Mouse (Mus musculus): ENCODE data around the gene Rps3a1.

Gene Rps3a1

DNA sequence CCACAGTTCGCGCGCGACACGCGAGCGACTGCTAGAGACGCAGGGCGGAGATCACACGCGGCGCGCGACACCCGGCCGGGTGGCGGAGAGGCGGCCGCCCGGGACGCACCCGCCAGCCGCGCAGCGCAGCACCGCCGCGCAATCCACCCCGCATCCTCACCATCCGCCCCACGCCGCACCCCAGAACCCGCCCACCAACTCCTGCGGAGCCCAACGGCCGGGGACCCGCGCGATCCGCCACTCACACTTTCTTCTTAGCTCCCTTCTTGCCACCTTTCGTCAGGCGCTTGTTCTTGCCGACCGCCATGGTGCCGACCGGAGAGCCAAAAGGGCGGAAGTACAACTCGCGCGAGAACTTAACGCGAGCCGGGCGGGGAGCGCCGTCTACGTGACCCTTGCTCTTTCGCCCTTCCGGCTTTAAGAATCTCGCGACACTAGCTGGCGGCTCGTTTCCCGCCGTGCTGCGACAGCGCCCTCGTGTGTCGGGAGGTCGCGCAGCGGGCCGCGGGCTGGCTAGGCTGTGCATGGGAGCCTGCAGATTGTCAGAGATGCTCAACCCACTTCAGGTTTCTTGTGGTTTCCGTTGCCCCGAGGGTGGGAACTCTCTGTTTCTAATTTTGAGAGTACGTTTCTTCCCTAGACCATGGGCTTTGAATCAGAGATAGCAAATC is at the start of gene Rps3a1:
TSS of gene Rps3a1 (minus strand) at position 440 of the 671 bp plus-strand sequence.
- peak; percentile 99 to 100 for DNase-seq (ENCODE audit: low spot score in 2 of 2)

DNA sequence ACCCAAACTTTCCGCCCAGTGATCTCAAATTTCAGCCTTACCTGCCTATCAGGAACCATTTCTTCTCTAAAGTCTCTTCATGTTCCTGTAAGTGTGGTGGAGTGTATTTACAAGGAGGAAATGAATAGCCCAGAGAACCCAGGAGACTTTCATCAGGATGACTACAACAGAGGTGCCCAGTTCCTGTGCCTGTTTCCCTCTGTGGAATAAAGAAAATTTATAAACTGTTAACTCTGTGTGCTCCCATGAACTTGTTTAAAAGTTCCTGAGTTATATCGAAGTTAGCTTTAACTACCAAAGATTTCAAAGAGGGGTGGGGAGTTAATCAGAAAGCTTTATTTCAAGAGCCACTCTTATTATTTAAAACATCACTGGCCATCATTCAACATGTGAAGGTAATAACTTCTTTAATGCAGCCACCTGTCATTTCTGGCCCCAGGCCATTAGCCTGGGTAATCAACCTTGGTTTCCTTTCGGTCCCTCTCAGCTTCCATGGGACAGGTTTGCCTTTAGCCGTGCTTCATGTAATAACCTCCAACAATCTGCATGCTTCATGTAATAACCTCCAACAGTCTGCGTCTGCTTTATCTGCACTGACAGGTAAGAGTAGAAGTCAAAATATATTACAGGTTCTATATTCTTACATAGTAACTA is 45.4 kb upstream of the Rps3a1 start:
- no peak for DNase-seq (ENCODE audit: low spot score in 2 of 2)

DNA sequence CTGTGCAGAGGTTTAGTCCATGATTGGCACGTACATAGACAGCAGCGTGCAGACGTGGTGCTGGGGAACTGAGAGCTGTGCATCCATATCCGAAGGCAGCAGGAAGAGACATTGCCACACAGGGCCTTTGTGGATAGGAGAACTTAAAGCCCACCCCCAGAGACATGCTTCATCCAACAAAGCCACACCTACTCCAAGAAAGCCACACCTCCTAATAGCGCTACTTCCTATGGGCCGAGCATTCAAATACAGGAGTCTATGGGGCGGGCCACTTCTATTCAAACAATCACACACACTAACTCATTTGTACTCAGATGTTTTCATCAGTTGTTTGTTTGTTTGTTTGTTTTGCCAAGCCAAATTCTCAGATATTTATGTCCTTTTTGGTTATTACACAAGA is 42.0 kb upstream of the Rps3a1 start:
- no peak for DNase-seq (ENCODE audit: low spot score in 2 of 2)

DNA sequence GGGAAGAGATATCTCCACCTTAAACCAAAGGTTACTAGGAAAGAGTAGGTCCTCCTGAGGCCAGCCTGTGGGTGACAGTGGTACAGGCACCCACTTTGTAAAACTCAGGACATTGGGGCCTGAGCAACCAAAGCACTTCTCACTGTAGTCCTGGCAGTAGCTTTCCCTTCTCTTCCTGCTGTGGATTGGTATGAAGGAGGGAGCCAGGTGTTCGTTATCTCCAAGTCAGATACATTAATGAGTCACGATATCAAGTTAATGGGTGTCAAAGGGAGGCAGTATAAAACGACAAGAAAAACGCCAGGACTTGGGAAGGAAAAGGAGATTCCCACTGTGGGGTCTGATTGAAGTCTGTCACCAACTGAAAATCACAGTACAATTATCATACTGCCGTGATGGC is 38.6 kb upstream of the Rps3a1 start:
- no peak for DNase-seq (ENCODE audit: low spot score in 2 of 2)

DNA sequence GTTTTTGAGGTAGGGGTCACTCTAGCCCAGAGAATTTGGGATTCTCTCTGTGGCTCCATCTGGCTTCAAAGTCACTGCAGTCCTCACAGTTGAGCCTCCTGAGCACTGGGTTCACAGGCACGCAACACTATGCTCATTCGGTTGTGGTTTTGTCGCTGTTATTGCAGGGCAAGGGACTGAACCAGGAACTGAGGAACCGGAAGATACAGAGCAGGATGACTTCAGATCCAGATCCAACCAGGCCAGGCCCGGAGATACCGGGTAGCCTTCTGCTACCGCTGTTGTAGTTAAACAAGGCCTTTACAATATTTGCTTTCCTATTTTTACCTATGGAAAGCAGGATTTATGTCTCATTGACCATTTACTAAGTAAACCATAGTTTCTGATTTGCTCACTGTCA is 37.2 kb upstream of the Rps3a1 start:
- DNase-seq (ENCODE audit: low spot score in 2 of 2): no peak

DNA sequence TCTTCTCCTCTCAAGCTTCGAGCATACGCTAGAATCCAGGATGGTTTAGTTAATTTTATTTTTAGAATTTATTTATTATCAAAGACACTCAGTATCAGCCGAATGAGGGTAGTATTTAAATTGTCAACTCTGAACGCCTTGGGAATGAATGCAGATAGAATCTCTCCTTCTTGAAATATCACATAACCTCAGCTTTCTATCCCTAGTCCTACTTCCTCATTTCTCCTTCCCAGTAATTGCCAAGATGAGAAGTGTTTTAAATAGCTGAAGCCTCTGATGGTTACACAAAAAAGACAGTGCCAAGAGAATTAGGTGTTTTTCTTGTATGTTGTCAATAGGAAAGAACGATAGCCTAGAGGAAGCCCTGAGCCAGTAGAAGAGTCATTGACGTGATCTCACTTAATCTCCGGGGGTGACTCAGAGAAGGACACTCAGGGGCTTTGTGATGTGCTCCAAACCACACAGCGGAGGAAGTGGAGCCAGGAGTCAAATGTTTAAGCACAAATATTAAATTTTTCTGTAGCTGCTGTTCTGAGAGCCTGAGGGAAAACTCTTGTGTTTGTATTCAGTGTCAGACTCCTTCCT is 26.4 kb upstream of the Rps3a1 start:
- no peak for DNase-seq (ENCODE audit: low spot score in 2 of 2)

DNA sequence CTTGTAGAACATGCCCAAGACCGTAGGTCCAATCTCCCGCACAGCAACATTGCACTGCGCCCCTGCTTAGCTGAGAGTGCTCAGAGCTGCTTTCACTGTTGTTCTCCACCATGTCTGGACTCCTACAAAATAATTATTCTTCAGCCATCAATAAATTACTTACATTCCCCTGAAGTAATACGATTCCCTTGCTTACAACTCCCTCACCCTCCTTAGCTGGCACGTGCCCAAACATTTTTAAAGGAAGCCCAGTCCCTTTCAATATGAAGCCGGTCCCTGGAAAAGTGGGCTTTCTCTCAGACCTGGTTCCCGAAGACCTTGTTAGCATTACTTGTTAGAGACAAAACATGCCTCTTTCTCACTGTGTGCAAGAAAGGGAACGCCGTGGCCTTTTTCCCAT is 7.0 kb upstream of the Rps3a1 start:
- DNase-seq (ENCODE audit: low spot score in 2 of 2): no peak

DNA sequence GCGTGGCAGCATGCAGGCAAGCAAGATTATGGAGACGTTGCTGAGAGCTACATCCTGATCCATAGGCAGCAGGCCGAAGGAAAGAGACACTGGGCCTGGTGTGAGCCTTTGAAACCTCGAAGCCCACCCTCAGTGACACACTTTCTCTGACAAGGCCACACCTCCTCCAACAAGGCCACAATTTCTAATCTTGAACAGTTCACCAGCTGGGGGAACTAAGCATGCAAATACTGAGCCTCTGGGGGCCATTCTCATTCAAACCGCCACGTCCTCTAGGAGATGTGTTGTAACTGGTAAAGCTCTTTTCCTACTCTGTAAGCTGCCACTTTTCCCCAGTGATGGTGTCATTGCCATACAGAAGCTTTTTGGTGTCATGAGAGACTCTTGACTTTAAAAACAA is 6.6 kb upstream of the Rps3a1 start:
- DNase-seq (ENCODE audit: low spot score in 2 of 2): peak in 1 of 2 experiments; percentile 26

DNA sequence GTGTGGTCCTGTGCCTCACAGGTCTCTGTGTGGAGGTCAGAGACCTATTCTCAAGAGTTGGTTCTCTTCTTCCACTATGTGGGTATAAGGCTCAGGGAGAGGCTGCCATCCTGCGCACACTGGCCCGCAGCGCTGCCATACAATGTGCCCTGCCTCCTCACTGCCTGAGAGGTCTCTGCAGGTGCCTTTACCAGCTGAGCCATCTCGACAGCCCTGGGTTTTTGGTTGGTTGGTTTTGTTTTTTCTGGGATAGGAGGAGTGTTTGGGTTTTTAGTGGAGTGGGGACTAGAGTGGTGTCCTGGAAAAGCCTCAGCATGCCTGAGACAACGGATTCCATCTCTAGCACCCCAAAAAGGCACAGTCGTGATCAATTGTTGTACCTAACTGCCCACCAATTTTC is 841 bp upstream of the Rps3a1 start:
- DNase-seq (ENCODE audit: low spot score in 2 of 2): peak in 1 of 2 experiments; percentile 25

DNA sequence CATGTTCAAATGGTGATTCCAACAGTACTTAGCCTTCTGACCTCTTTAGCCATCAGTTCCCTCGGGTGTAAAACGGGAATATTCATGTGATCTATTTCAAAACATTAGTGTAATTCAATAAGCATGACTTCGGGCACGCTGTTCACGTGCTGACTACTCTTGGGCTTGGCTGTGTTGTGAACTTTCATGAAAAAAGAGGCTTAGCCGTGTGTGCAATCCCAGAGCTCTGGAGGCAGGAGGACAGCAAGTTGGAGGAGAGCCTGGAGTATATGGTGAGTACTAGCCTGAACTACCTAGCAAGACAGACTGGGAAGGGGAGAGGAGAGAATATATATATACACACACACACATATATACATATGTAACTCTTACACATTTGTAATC is 424 bp upstream of the Rps3a1 start:
- peak; percentile 21 to 33 for DNase-seq (ENCODE audit: low spot score in 2 of 2)

DNA sequence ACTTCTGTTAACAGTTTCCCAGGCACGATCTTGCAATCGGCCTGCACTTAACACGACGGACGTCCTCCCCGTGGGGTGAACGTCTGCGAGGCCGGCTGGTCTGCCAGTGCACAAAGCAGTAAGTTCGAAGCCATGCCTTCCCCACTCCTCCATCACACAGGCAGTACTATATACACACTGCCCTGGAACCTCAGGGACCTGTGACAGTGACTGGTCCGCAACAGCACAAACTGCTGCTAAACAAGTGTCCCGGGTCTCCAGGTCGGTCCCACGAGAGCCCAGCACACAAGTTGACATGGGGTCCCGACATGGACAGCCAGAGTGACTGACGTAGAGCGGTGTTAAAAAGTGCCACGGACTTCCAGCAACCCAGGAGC is 628 bp downstream of the Rps3a1 start:
- DNase-seq (ENCODE audit: low spot score in 2 of 2): peak in 1 of 2 experiments; percentile 51

DNA sequence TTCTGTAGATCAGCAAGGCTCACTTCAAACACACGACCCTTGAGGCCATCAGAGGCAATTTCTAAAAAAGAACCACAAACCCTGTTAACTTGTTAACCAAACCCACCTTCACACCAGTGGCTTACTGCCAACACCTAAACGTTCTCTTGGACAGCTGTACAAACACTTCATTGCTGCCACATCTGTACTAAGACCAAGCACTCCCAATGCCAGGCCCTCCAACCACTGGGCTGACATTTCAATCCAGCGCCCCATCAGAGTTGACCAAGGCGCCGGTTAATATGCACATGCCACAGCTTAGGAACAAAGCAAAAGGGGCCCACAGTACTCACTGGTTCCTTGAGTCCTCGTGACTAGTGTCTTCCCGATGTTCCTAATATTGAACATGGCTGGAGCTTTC is 1.1 kb downstream of the Rps3a1 start:
- peak in 1 of 2 experiments; percentile 25 for DNase-seq (ENCODE audit: low spot score in 2 of 2)

DNA sequence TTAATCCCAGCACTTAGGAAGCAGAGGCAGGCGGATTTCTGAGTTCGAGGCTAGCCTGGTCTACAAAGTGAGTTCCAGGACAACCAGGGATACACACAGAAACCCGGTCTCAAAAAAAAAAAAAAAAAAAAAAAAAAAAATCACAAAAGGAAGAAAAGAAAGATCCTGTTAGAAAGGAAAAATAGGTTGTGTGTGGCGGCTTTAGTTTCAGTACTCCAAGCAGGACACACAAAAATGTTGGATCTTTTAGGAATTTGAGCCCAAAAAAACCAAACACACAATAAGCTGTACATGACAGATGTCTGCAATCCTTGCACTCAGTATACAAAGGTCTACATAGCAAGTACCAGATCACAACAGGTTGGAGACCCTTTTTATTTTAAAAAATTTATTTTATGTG is 2.8 kb downstream of the Rps3a1 start:
- no peak for DNase-seq (ENCODE audit: low spot score in 2 of 2)

DNA sequence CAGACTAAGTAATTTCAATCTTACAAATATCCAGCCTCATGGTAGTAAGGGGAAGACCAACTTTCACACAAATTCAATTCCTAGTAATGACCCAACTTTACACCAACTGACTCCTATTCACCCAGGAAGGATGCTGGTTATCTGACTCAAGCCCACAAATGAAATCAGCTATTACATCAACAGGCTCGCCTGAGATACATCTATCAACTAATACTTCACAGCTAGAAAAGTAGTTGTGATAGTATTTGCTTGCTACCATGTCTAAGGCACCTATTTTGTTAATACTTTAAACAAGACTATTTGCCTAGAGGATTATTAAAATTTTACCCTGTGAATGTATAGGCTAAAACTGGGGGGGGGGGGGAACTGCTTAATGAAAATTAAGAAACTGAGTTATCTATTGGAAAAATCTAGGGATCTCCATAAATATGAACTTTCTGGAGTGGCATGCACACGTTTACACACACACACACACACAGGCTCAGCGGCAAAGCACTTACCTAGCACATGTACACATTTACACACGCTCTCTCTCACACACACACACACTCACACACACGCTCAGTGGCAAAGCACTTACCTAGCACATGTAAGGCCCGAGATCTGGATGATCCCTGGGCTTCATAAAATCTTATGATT is 5.4 kb downstream of the Rps3a1 start:
- no peak for DNase-seq (ENCODE audit: low spot score in 2 of 2)

DNA sequence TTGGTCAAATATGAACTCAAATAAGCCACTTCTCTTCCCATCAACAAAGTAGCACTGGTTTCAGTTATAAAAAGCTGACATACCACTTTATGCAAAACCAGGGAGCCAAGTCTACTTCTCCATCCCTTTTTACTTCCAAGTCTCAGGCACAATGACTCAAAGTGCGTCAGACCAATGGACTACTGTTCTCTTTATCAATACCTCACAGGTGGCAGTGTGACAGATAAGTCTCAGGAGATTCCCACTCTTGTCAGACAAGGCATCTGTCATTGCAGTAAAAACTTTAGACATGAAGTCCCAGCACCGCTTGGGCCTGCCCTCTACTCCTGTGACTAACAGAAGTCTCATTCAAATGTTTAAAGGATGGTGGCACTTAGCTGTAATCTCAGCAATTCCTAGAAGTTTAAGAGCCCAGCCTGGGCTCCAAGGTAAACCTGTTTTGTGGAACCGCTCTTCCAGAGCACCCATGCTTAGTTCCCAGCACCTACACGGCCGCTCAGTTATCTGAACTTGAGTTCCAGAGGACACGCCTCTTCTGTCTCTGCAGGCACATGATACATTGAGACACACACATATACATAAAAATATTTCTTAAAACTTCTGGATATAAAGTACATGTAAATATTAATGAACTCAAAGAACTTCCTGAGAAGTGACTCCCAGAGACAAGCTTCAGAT is 6.5 kb downstream of the Rps3a1 start:
- DNase-seq (ENCODE audit: low spot score in 2 of 2): no peak

DNA sequence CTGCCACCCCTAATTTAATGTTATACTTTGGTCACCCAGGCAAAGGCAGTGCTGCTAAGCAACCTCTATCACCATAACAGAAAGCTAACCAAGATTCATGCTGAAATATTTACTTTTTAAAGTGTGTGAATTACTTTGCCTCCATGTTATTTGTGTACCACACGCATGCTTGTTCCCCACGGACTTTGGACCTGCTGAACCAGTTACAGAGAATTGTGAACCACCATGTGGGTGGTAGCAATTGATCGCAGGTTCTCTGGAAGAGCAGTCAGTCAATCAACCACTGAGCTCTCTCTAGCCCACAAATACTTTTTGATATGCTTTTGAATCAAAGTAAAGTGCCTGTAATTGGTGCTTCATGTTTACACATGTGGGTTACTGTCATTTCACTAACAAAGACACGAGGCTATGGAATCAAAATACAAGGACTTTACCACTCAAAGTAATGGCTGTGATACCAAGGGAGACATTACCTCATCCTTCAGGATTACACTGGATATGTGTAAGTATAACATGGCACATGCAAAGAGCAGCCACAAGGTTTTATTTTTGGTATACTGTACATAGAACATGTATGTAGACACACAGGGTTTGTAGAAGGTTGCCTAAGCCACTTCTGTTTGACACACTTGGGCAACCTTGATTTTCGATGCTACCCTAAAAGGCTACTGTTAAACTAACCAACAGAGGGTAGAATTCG is 7.4 kb downstream of the Rps3a1 start:
- DNase-seq (ENCODE audit: low spot score in 2 of 2): no peak

DNA sequence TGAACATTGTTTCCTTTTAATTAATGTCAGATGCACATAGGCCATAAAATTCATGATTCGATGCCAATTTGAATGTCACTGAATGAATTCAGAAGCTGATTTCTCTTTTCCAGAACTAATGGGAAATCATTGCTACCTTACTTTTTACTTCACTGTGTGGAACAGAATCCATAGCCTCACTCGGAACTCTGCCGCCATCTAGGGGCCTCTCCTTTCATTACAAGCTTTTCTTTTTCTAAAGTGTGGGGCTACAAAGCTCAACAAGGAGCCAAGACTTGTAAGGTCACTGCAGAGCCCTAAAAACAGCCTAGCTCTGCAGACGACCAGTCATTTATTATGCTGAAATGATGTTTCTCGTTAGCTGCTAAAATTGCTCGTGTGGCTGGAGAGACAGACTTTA is 12.7 kb downstream of the Rps3a1 start:
- DNase-seq (ENCODE audit: low spot score in 2 of 2): peak; percentile 47 to 80

DNA sequence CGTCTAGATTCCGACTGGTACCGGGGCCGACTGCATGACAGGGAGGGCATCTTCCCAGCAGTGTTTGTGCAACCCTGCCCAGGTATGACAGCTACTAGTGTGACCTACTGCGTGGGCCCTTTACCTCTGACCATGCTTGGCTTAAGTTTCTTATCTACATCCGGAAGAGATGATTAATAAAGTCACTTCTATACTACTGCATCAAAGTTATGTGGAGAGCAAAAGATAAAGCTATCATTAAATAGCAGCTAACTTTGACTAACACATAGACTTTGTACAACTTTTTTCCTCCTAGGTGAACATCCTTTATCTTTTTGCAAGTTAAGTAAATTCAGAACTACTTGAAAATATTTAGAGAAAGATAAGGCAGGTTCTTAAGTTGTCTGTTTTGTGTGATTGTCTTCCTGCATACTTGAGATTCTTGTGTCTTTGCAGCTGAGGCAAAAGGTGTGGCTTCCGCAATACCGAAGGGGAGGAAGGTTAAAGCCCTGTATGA is 19.2 kb downstream of the Rps3a1 start:
- no peak for DNase-seq (ENCODE audit: low spot score in 2 of 2)

DNA sequence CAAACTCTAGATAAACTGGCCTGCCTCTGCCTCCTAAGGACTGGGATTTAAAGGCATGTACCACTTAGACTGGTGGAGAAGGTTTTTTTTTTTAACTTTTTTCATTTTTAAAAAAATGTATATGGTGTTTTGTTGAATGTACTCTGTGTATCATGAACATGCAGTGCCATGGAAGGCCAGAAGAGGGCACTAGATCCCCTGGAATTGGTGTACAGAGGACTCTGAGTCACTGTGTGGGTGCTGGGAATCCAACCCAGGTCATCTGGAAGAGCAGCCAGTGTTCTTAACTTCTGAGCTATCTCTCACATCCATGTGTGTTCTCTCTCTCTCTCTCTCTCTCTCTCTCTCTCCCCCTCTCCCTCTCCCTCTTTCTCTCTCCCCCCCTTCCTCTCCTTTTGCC is 20.3 kb downstream of the Rps3a1 start:
- no peak for DNase-seq (ENCODE audit: low spot score in 2 of 2)

DNA sequence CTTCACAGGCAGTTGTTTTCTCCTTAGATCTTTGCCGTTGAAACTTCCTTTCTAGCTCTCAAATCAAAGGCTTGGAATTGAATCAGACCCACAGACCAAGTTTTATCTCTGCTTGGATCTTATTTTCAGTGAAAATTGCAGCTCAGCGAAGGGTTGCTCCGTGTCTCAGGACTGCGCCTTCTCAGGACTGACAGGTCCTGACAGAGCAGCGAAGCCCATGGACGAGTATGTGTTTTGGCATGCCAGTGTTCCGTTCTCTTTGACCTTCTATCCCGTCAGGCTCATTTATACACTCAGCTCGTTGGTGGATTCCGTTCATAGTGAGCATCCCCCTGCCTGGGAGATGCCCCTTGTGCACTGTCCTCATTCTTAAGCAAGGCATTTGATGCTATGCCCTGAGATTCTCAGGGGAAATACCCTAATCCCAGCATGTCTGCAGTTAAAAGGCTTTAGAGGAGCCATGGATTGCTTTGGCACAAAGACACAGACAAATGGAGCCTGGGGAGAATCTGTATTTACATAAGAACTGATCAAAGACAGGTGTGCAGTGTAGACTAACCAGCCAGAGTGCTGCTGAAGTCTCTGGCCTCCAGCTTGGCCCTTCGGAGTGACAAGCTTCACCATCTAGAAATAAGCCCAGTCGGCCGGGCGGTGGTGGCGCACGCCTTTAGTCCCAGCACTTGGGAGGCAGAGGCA is 23.1 kb downstream of the Rps3a1 start:
- no peak for DNase-seq (ENCODE audit: low spot score in 2 of 2)

DNA sequence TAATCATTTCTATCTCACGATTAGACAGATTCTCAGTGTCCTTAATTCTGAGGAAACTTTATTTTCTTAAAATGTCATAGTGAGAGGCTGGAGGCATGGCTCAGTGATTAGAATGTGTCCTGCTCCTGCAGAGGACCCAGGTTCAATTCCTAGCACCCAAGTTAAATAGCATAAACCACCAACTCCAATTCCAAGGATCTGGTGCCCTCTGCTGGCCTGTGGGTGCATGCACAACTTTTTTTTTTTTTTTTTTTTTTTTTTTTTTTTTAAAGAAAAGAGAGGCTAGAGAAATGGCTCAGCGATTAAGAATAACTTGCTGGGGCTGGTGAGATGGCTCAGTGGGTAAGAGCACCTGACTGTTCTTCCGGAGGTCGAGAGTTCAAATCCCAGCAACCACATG is 25.6 kb downstream of the Rps3a1 start:
- DNase-seq (ENCODE audit: low spot score in 2 of 2): no peak

All from spleen, postnatal 10 days (tissue).